Mouse (Mus musculus) gastrocnemius, postnatal 4 days (tissue): Measurements from ENCODE around the gene Eif6. TPM values are rescaled to one million over a fixed set of nuclear protein-coding genes. Genes with fewer than 3 reads are reported as not detected.

Source experiments
- DNase-seq, 2 experiments: peaks; one replicate each; pipeline ENCODE4 v3.0.0; 2021 to 2022; ENCODE audit warnings: low spot score in 2 of 2, mixed read lengths in 2 of 2
- total RNA-seq, 2 experiments: library from RNA; stranded (reverse); gene quantifications; 2 replicates each; pipeline ENCODE4 v1.2.3; 2021

Eif6 gene
- total RNA-seq, 2 experiments from 2014 or later: 74.9 to 79.4 TPM

DNA sequence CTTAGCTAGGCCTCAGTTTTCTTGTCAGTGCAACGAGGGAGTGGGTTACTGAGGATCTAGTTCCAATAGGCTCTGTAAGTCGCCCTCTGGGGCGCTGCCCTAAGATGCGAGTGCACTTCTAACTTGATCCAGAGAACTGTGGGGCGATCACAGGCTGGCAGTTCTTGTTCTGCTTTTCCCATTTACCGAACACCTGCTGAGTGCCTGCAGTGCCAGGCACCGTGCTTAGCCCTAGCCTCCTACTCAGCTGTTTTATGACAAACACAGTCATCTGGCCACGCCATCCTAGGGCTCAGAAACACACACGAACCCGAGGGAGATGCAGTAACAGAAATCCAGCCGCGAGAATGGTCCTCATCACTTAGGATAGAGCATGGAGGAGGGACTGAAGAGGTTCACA is 33.8 kb downstream of the Eif6 start:
- no peak for DNase-seq

DNA sequence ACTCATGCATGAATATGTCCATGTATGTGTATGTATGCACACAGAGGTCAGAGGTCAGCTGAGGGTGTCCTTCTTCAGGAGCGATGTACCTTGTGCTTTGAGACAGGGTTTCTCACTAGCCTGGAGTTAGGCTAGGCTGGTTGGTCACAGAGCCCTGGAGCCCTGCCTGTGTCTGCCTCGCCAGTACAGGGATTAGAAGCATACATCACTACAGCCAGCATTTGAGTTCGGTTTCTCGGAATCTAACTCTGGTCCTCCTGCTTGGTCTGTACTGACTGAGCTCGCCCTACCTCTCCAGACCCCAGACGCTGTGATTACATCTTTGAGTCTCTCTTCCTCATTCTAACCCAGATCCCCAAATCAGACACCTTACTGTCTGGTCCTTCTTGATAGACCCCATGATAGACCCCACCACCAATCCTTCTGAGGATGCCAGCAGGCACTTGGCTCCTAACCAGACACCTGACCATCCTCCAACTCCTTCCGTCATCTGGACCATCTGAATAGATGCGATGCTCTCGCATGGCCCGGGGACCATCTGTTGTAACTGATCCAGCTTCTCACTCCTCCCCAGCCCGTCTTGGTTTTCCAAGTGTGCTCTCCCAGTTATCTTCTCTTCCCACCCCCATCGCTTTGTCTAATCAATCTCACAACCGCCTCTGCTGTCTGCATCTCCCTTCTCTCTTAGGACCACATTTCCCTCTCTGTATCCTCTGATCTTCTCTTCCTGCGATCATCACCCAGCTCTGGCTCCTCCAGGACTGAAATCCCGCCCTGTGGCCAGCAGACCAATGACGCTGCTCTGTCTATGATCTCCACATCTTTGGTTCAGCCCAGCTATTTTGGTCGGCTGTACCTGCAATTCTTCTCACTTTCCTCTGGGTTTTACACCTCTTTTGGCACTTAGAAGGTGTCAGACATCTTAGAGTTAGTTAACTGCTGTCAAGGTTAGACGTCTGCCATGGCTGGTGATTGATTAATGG is 38.5 kb downstream of the Eif6 start:
- DNase-seq: no peak

DNA sequence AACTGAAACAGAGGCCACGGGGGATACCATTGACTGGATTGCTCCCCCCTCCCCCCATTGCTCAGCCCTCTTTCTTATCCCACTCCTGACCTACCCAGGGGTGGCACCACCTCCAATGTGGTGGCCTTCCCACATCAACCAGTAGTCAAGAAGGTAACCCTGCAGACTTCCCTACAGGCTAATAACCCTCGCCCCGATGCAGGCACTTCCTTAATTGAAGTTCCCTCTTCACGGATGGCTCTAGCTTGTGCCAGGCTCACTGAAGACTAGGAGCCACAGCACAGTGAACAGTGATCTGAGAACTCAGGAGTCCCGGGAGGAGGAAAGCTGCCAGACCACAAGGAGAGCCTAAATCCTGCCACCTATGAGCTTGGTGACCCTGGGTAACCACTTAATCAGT is 39.8 kb downstream of the Eif6 start:
- DNase-seq: no peak

DNA sequence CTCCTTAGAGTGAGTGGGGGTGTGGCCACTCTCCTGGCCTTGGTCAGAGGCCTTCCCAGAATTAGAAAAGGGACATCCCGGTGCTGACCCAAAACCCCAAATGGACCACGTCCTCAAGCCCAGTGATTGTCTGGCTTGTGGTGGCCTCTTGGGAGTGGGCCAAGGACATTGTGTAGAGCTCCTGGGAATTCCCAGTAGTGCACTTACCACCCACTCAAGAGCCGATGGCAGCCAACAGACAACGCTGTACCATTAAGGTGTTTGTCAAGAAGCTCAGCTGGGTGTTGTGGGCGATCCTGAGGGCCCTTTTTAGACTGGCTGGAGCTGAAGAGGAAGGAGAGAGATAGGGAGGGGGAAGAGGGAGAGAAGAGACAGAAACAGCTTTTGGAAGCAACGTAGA is 42.2 kb downstream of the Eif6 start:
- DNase-seq: no peak

DNA sequence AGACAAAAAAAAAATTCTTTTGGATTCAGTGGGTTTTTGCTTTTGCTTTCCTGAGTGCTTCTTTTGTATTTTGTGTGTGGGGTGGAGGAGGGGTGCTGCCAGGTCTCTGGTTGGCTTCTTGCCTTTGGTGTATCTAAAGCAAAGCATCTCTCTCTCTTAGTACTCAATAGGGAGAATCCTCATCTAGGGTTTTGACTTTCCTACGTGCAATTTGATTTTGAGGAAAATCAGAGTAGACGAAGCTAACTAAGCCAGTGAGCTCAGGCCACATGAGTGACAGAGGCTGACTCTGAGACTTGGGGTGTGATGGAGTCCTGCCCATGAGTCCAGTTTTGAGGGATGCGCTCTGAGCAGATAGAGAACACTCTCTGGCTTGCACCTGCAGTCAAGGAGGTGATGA is 47.2 kb downstream of the Eif6 start:
- no peak for DNase-seq

DNA sequence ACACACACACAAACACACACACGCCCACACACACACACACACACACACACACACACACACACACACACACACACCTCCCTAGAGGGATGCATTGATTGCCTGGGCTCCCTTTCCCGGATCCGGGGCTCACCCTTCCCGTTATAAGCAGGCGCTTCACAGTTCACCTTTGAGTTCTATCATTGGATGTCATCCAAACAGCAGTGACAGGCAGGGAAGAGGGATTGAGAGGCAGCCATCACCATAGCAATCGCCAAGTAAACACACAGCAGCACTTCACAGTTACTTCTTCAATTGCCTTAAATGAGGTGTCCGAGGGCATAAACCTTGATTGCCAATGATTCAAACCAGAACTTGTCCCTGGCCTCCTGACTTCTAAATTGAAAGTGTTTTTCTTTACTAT is 47.7 kb downstream of the Eif6 start:
- DNase-seq: no peak

DNA sequence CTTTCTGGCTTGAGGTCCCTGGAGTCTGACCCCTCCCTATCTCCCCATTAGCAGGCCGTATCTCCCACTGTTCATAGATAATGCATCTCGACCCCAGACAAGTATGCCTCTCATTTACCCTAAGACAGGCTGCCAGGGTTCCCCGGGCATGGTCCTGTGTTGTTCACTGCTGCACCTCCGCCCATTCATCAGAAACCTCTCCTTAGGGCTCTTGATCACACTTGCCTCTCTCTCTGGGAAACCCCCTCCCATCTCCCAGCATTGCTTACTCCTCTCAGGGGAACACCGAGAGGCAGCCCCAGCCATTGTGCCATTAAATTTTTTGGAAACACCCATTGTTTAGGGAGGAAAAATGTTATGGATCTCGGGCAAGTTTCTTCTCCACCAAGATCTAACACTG is 48.7 kb downstream of the Eif6 start:
- DNase-seq: no peak

DNA sequence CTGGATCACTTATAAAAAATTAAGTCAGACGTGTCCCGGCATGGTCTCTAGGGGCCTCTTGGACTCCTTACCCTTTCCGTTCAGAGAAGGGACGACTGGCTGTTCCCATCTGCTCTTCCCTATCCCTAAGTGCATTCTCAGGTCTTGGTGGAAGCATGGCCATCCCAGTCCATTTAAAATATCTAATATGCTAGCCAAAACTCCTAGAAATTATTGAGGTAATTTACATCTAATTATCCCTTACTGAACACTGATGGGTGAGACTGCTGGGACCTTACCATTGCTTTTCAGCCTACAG is 49.1 kb downstream of the Eif6 start:
- DNase-seq: no peak

DNA sequence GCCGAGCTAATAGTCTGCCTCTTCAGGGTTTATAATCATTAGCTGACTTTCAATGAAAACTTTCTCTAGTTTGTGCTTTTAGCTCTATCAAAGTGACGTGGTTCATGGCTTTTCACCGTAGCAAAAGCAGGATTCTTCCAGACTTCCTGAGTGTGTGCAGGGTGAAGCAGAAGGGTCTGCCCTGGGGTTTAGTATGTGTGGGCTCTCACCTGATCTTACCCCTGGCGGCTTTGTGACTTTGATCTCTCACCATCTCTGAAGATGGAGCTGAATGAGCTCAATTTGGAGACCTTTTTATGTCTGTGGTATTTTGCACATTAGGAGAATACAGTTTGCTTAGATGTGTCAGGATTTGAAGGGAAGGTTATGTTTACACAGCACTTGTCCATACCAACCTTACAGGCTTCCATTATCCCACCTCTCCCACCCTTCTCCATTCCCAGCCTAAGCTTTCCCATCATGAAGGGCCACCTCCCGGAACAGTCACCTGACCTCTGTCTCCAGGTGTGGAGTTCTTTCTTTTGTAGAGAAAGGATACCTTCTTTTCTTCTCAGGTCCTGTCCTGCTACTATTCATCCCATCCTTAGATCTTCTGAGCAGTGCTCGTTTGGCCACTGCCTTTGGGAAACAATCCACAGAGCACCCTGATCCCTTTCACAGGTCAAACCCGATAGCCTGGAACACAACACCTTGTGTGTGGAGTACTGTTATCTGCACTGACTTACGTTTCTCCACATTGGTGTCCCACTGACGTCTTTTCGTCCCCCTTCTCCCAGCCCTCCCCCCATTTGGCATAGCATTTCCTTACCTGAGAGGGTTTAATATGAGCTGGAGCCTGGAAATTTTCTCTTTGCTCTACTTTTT is 49.7 kb downstream of the Eif6 start:
- no peak for DNase-seq

DNA sequence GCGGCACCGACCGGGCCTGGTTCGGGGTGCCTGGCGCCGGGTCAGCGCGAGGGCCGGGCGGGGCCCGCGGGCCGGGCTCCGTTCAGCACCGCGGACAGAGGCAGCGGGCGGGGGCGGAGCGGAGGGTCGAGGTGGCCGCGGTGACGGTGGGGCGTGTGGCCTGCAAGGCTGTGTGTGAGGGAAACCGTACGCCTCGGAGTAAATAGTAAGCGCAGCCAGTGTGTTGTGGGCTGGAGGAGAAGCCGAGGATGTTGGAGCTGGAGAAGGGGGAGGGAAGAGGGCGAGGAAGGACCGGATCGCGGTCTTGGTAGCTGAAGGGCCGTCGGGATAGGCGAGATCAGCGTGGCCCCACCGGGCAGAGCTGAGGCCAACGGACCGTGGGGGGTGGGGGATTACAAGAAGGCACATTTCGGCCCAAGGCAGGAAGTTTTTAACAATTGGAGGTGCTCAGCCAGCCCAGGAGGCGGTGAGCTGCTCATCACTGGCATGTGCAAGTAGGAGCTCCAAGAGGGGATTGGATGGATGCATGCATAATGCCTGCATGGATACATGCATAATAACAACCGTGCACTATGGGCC is 51.0 kb downstream of the Eif6 start:
- DNase-seq: peak; percentile 58 to 74

DNA sequence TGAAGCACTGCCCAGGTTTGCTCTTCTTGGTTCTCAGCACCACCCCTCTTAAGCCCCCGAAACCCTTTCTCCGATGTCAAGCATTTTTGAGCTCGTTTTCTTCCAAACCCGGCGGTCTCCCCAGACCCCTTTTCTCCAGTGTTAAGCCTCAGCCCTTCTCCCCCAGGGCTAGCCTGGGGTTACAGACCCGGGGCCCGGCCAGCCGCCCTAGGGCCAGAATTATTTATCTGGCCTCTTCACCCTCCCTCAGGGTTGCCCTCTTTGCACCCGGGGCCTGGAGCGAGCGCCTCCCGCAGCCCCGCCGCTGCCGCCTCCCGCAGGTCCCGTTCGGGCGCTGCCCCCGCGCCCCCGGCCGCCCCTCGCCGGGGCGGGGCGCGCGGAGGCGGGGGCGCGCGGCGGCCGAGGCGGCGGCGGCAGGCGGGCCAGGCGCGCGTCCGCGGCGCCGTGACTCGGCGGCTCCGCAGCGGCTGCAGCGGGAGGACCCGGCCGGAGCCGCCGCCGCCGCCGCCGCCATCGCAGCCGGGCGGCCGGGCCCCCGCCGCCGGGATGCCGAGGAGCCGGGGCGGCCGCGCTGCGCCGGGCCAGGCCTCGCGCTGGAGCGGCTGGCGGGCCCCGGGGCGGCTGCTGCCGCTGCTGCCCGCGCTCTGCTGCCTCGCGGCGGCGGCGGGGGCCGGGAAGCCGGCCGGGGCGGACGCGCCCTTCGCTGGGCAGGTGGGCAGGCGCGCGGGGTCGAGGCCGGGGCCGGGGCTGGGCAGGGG is 51.6 kb downstream of the Eif6 start, which contains the start of gene Mmp24:
Gene Mmp24 (plus strand): TSS at position 416 of the 758 bp plus-strand sequence.
- DNase-seq: no peak

DNA sequence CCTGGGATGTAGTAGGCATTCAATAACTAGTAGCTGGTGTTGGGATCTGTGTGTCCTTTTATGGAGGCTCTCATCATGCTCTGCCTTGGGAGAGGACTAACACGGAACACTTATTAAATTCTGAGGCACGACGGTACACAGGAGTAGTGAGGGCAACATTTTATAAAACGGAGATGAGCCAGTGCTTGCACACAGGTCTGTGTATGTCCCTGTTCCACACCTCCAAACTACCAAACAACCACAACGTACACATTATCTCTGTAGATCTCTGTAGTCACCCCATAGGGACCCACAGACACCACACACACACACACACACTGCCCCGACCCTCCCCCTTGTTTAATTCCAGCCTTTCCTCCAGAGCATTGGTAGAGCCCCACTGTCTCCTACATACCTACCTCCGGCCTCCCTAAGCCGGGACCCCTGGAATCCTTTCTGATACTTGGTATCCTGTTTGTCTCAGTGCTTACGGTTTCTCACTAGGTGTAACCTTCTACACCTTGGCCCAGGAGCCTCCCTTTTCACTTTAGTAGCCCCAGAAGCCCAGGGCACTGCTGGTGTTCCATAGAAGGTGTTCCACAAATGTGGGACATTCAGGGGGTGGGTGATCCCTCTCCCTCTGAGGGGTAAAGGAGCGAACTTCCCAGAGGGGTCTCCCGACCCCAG is 52.3 kb downstream of the Eif6 start:
- no peak for DNase-seq

DNA sequence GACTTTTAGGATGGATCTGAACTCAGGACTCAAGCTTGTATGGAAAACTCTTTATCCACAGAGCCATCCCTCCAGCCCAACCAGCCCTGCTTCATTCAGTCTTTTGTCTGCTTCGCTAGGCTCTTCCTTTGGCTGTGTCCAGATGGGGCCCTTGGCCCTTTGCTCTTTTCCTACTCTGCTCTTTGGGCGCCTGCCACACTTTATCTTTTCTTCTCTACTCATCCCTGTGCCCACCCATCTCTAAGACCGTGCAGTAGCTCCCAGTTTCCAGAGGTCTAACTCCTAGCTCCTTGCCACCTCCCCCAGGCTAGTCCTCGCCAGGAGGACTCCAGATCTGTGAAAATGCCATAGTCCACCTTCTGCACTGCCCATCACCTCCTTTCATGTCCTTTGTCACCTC is 53.1 kb downstream of the Eif6 start:
- no peak for DNase-seq

Other genes with a start within 250 kb of the Eif6 start
- gene Gss, start 234.1 kb downstream of the Eif6 start, total RNA-seq: 10 to 100 TPM; 12.4 to 14.2 TPM
- gene Myh7b, start 215.7 kb downstream of the Eif6 start, total RNA-seq: 10 to 100 TPM in 1 of 2 experiments, 1 to 10 TPM in 1; 8.8 to 11.1 TPM
- 100 to 1,000 TPM; 104 to 109 TPM for gene Trpc4ap, start 134.5 kb downstream of the Eif6 start, total RNA-seq
- gene Edem2, start 97.5 kb downstream of the Eif6 start, total RNA-seq: 10 to 100 TPM; 12.4 to 13.3 TPM
- gene Gm17581, start 91.1 kb downstream of the Eif6 start, total RNA-seq: not detected
- gene Procr, start 75.8 kb downstream of the Eif6 start, total RNA-seq: 10 to 100 TPM; 14.2 to 14.9 TPM
- gene Mmp24, start 51.6 kb downstream of the Eif6 start, total RNA-seq: under 1 TPM; 0.05 TPM
- gene BC029722, start 7.5 kb downstream of the Eif6 start, total RNA-seq: 10 to 100 TPM; 11.4 to 13.5 TPM
- gene Fam83c, start 7.9 kb upstream of the Eif6 start, total RNA-seq: not detected
- 10 to 100 TPM; 75.1 to 80.2 TPM for gene Uqcc1, start 103.4 kb upstream of the Eif6 start, total RNA-seq
- not detected for gene Gm15557, start 113.8 kb upstream of the Eif6 start, total RNA-seq
- under 1 TPM; 0.10 to 0.15 TPM for gene Gdf5, start 118.4 kb upstream of the Eif6 start, total RNA-seq
- 10 to 100 TPM; 19.0 to 22.7 TPM for gene Cep250, start 129.5 kb upstream of the Eif6 start, total RNA-seq
- gene 6430550D23Rik, start 181.1 kb upstream of the Eif6 start, total RNA-seq: under 1 TPM; 0.23 to 0.59 TPM
- gene Ergic3, start 181.1 kb upstream of the Eif6 start, total RNA-seq: 10 to 100 TPM; 92.9 to 98.5 TPM
- gene Fer1l4, start 226.0 kb upstream of the Eif6 start, total RNA-seq: not detected
- gene Spag4, start 238.2 kb upstream of the Eif6 start, total RNA-seq: 1 to 10 TPM in 1 of 2 experiments, under 1 TPM in 1; 0.49 to 1.1 TPM